Mouse (Mus musculus) C2C12 (cell line): ENCODE data around the gene Psmd10.

Source experiments
- CEBPB ChIP-seq: IDR thresholded peaks from one replicate; pipeline ENCODE4 v1.6.1; 2011; ENCODE audit warnings: low read depth, mild to moderate bottlenecking, control low read depth, moderate library complexity
- CTCF ChIP-seq: IDR thresholded peaks from one replicate; pipeline ENCODE4 v1.5.1; 2011; ENCODE audit not compliant: control insufficient read depth, insufficient read depth, insufficient read length
- MAX ChIP-seq: IDR thresholded peaks from one replicate; pipeline ENCODE4 v1.6.1; 2011; ENCODE audit warnings: mild to moderate bottlenecking, control low read depth
- MYOD1 ChIP-seq: IDR thresholded peaks from one replicate; pipeline ENCODE4 v1.6.1; 2011; ENCODE audit warnings: low read depth; ENCODE audit not compliant: control insufficient read depth, insufficient read length
- USF1 ChIP-seq: IDR thresholded peaks from one replicate; pipeline ENCODE4 v1.6.1; 2011; ENCODE audit warnings: low read depth, mild to moderate bottlenecking, control low read depth, moderate library complexity

DNA sequence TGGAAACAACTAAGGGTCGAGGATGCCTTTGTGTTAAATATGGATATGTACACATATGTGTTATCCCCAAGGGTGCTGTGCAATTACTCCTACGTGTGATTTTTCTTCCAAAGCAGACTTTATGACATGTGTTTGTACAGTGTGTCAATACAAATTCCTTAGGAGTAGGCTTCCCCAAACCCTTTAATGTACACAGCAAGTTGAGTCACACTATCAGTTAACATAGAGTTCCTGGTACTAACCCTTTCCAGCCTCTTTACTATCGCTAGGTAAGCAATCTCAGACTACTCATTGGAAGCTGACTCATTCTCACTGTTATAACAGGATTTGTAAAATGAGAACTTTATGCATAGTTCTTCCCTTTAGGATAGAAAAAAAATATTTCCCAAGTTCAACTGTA, 53.0 kb downstream of the Psmd10 start:
- TF ChIP-seq CTCF (no peak), MYOD1 (no peak), CEBPB (no peak), MAX (no peak), USF1 (no peak)
